Mouse (Mus musculus): ENCODE measurements at regions not wholly inside any gene's neighbourhood (a gene's known extent, or its start where the extent isn't known, plus 50 kb on each side); places are given as distances from the start of the nearest gene placed in this dataset.

DNA sequence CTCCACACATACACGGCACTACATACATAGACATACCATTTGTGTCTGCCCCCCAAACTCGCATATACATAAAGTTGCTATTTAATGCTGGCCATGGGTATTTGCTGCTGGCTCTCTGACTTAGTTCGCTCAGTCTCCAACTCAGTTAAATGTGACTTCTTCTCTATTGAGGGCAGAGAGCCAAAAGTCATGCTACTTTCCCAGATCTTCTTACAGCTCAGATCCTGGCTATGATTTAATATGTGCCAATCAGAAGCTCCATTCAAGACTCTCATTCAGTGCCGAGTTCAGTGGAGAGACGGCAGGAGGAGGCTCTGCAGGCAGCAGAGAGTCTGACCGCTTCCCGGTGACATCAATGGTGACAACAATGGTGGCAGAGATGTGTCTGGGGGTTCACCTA is 88.6 kb upstream of the Cops8 start:
- DNase-seq = no peak

DNA sequence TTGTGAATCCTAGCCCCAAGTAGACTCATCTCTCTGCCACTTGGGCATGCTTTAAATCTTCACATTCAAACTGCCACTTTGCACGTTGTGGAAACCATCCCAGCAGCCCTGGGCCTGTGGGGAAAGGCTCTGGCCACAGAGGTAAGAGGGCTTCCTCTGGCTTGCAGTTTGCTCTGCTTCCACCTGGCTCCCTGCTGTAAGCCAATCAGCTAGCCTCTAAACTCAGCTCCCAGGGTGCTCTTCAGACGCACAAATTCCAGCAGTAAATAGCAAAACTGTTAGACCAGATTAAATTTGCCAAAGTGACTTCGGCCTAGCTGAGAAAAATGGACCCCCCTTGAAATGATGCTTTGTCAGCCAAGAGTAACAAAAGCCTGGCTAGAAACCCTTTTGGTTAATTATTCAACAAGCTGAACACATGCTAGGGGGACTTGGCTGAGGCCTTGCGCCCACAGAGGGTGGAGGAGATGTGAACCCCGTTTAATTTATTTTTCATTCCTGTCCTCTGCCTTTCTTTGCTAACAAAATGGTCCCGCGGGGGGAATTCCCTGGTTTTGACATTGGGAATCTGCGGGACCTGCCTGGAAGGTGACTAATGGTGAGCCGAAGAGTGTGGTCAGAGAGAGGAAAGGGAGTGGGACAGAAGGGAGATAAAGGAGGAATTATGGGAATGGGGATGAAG is 84.1 kb upstream of the Cops8 start:
- DNase-seq = no peak

- DNase-seq = no peak
These were observed 83.2 kb upstream of the Cops8 start for GRCm38 (mm10) chr1:90519284-90520275.

GRCm38 (mm10) chr1:90522294-90522693 is 80.5 kb upstream of the Cops8 start:
- DNase-seq = no peak

DNA sequence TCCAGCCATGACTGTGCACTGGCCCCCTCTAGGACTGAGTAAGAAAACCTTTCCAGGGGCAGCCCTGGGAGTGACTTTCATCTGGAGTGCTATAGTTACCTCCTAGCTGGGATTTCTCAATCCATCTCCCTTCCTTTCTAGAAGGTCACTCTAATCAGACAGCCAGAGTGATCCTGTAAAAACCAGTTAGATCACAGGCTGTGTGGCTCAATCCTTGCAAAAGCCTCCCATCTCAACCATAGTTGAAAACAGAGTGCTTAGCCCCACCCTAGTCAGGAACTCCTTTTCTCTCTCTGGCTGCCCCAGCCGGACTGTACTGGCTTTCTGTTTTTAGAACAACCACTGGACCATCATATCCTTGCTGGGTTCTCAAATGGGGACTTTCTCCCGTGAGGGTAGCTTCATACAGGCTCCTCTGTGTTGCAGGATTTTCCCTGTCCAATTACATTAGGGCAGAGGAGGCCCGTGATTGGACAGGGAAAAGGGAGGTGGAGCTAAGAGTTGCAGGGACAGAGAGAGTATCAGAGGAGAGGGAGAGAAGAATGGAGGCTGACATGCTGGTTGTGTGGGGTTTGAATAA is 78.0 kb upstream of the Cops8 start:
- DNase-seq = no peak

DNA sequence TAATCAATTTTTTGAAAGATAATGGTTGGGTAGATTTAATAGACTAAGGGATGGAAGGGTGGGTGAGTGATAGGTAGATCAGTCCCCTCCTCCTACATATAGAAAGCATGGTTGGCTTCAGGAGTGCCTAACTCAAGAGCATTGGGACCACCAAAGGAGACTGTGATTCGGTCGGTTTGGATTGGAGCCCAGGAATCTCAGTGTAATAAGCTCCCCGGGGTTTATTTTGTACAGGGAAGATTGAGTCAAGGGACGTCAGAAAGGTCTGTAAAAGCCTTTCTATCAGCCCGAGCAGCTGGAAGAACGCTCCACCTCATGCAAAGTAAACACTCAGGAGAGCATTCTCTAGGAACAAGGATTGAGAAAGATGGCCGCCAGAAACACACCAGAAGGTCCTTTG is 76.5 kb upstream of the Cops8 start:
- no peak for DNase-seq

- no peak for DNase-seq
These were observed 74.6 kb upstream of the Cops8 start for GRCm38 (mm10) chr1:90527947-90528717.

GRCm38 (mm10) chr1:90533481-90533880 is 69.3 kb upstream of the Cops8 start:
- DNase-seq = no peak

GRCm38 (mm10) chr1:90536105-90536504 is 66.7 kb upstream of the Cops8 start:
- no peak for DNase-seq

DNA sequence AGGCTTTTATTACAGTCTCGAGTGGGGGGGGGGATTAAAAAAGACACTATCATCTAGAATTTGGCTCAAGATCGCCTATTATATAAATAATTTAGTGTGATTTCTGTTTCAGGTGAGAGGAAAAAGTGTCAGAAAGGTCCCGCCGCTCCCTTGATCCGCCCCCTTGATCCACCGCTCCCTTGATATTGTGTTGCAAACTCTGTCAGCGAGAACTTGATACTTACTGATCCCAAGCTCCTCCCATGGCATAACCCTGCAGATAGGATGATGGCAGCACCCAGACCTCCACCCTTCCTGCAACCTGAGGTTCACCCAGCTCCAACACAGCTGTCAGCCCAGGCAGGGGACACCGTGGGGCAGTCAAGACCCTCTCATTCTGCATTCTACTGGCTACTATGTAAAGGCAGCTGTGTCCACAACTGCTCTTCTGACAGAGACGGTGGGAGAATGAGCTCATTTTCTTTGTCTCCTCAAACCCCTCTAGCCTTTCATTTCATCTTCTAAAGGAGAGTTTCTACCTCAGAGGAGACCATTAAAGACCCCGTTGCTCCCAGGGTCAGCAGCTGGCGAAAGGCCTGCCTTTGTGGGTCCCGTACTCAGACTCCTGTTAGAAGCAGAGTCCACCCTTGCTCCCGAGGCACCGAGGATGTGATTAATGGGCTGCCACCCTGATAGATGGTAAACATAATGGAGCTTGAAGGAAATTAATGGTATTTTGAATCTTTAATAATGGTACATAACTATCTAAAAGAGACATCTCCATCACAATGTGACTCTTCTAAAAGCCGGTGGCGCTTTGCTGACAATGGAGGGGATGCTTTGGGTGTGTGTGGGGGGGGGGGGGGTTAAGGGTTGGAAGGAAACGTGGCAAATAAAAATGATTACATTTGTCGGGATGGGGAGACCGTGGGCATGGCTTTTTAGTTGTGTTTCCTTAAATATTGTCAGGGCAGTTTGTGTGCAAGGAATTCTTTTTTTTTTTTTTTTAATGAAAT is 58.7 kb upstream of the Cops8 start:
- DNase-seq = no peak

GRCm38 (mm10) chr1:90544821-90545536 is 57.8 kb upstream of the Cops8 start:
- no peak for DNase-seq

DNA sequence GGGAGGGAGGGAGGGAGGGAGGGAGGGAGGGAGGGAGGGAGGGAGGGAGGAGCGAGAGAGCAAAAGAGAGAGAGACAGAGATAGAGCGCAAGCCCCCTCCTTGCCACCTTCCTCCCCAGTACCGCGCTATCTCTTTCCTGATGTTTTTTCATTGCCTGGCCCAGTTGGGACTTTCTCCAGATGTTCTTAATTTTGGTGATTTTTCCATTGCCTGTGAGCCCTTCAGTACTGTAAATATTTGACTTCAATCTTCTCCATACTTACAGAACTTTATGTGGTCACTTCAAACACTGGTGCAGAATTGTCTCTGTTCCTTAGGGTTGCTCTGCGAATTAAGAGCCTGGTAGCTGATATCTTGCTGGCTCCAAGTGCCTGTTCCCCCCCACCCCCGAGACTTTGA is 50.1 kb upstream of the Cops8 start:
- no peak for DNase-seq

All from right cerebral cortex, postnatal 14 days (tissue).